Mouse (Mus musculus): ENCODE measurements at regions not wholly inside any gene's neighbourhood (a gene's known extent, or its start where the extent isn't known, plus 50 kb on each side); places are given as distances from the start of the nearest gene placed in this dataset.
"Not testable (repeated sequence)": the region's sequence is repeated elsewhere in the genome, so short reads cannot be mapped to it uniquely, and the experiment has no call there.

- DNase-seq (ENCODE audit: extremely low spot score in 1 of 2, low spot score in 2 of 2), result no peak
- intact Hi-C loops (cut with DNase I), result no loop called here
These were observed 302.4 kb downstream of the Hdgfl1 start for GRCm38 (mm10) chr13:26467526-26467925.

DNA sequence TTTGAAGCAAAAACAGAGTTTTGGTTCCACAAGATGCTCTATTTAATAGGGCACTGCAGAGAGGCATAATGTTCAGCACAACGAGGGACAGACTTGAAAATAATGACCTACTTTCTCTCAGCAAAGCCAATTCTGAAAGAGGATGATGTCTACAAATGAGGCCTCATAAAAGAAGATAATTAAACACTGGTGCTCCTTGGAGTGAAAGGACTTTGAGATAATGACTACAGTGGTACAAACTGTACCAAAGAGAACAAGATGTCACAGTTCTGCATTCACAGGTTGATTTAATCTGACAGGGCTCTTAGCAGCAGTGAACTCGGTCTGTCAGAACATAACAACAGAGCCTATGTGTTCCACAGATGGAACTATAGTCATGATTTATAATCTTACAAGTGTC is 305.4 kb downstream of the Hdgfl1 start:
- intact Hi-C loops (cut with DNase I), result no loop called here
- no peak for DNase-seq (ENCODE audit: extremely low spot score in 1 of 2, low spot score in 2 of 2)

- DNase-seq (ENCODE audit: extremely low spot score in 1 of 2, low spot score in 2 of 2), result no peak
- intact Hi-C loops (cut with DNase I), result no loop called here
These were observed 305.9 kb downstream of the Hdgfl1 start for GRCm38 (mm10) chr13:26464096-26464495.

DNA sequence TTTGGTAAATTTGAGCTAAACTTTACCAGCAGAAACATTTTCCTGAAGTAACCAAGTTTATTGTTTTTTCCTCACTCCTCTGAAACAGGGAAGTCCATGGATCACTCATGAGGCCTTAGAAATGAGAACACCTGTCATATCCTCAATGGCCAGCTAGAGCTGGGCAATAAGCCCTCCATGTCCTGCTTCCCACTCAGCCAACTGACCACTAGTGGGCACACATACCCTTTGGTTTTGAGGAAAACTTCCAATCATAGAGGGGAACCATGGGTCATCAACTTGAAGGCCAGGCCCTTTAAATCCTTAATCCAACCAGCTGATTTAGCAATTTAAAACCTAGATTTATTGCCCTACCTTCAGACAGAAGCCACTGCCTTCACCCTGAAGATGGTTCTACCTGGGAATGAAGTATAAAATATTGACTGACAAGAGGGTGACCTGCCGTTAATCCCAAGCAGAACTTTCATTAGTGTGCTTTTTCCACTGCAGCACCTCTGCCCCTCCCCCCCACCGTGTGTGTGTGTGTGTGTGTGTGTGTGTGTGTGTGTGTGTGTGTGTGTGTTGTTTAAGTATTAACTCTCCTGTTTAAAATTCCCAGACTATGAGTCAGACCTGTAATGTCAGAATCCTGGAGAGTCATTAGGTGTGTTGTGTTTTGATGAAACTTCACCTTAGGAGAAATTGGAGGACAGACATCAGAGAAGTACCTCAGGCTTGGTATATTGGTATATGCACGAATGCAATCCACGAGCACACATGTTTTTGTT is 312.3 kb downstream of the Hdgfl1 start:
- intact Hi-C loops (cut with DNase I), result no loop called here
- no peak for DNase-seq (ENCODE audit: extremely low spot score in 1 of 2, low spot score in 2 of 2)

DNA sequence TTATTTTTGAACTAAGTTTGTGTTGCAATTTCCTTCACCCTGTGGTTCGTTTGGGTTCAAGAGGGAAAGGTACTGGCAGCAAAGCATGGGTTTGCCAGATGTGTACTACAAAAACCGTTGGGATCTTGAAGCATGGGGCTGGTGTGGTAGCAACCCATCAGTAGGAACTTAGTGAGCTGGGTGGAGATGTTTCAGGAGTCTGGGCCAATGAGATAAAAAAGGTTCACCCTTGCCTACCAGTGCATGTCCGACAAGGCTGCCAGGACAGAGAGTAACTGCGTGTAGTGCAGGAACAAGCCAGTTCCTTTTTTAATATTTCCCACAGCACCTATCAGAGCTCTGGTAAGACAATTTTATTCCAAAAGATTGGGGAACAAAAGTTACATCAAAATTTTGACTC is 343.3 kb downstream of the Hdgfl1 start:
- DNase-seq (ENCODE audit: extremely low spot score in 1 of 2, low spot score in 2 of 2), result no peak
- intact Hi-C loops (cut with DNase I), result no loop called here

DNA sequence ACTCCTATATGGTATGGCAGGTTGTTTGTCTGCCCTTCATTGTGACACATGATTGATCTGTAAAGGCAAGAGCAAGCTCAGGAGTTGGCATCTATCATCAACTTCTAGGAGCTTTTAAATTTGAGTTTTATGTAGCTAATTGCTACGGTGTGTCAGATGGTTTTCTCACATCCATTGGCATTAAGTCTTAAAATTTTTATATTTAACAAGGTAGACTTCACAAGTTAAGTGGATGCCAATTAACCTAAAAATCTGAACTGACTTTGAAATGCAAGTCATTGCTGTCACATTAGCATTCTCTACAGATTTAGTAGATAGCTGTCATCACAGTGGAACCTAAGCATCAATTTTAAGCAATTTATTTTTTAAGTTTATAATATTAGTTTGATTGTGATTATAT is 345.5 kb downstream of the Hdgfl1 start:
- intact Hi-C loops (cut with DNase I), result no loop called here
- DNase-seq (ENCODE audit: extremely low spot score in 1 of 2, low spot score in 2 of 2), result no peak

DNA sequence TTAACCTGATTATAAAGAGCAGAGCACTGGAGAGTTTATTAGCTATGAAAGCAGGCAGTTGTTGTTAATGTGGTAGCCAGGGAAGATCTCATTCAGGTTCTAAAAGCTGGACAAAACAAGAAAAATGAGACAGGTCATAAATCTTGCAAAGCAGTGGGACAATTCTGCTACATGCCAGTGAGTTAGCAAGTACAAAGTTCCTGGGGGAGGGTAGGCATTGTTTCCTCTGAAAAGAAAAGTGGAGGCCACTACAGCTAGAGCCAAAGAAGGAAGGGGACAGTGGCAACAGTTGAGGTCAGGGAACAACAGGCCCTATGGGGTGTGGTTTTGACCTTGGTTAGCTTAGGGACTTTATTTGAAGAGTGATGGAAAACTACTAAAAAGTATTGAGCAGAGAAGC is 364.2 kb downstream of the Hdgfl1 start:
- intact Hi-C loops (cut with DNase I), result no loop called here
- DNase-seq (ENCODE audit: extremely low spot score in 1 of 2, low spot score in 2 of 2), result no peak

GRCm38 (mm10) chr13:26404707-26405106 is 365.3 kb downstream of the Hdgfl1 start:
- intact Hi-C loops (cut with DNase I), result no loop called here
- peak in 1 of 2 experiments; percentile 18 for DNase-seq (ENCODE audit: extremely low spot score in 1 of 2, low spot score in 2 of 2)

DNA sequence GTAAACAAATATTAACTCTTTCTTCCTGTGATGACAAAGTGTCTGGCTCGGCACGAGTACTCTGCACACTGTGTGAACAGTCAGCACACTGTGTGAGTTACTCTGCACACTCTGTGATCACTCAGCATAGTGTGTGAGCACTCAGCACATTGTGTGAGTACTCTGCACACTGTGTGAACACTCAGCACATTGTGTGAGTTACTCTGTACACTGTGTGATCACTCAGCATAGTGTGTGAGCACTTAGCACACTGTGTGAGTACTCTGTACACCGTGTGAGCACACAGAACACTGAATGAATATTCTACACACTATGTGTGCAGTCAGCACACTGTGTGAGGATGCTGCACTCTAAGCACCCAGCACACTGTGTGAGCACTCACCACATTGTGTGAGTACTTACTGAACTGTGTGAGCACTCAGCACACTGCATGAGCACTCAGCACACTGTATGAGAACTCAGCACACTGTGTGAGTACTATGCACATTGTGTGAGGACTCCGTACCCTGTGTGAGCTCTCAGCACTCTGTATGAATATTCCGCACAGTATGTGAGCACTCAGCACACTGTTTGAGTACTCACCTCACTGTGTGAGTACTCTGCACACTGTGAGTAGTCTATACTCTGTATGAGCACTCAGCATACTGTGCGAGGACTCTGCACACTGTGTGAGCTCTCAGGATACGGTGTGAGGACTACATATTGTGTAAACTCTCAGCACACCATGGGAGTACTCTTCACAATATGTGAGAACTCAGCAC is 381.9 kb downstream of the Hdgfl1 start:
- DNase-seq (ENCODE audit: extremely low spot score in 1 of 2, low spot score in 2 of 2), result no peak
- intact Hi-C loops (cut with DNase I), result no loop called here

- intact Hi-C loops (cut with DNase I), result no loop called here
- DNase-seq (ENCODE audit: extremely low spot score in 1 of 2, low spot score in 2 of 2), result no peak
These were observed 387.3 kb downstream of the Hdgfl1 start for GRCm38 (mm10) chr13:26382631-26383030.

- intact Hi-C loops (cut with DNase I), result no loop called here
- DNase-seq (ENCODE audit: extremely low spot score in 1 of 2, low spot score in 2 of 2), result peak in 1 of 2 experiments; percentile 19
These were observed 387.8 kb downstream of the Hdgfl1 start for GRCm38 (mm10) chr13:26382154-26382553.

DNA sequence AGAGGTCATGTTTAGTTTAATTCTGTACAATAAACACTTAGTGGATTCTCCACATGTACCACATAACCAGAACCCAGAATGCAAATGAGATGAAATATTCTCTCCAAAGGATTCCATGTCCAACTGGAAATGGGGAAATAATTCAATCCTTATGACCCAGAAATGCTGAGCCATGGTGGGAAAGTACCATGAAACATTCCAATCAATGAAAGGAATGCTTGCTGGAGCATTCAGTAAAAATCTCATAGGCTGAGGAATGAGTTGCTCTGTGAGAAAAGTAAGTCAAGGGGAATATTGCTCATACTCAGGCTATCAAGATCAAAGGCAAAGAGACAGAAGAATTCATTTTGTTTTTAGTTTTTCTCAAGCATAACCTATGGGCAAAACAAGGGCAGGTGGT is 394.4 kb downstream of the Hdgfl1 start:
- DNase-seq (ENCODE audit: extremely low spot score in 1 of 2, low spot score in 2 of 2), result no peak
- intact Hi-C loops (cut with DNase I), result no loop called here

GRCm38 (mm10) chr13:26365911-26366310 is 404.1 kb downstream of the Hdgfl1 start:
- not testable (repeated sequence) for DNase-seq (ENCODE audit: extremely low spot score in 1 of 2, low spot score in 2 of 2)

DNA sequence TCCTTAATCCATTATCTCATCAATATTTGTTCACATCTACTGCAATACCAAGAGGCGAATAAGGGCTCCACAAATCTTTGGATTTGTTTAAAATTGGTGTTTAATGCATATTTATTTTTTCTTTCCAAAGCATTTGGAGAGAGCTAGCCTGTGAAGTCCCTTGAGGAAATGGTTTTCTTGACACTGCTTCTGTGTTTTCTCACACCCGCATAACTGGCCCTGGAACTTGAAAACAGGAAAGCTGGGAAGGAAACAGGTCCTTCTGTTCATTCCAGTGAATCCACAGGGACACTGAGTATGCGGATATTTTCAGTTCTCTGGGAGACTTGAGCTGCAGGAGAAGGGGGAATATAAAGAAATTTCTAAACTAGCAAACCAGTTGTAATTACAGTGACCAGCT is 413.6 kb downstream of the Hdgfl1 start:
- intact Hi-C loops (cut with DNase I), result no loop called here
- no peak for DNase-seq (ENCODE audit: extremely low spot score in 1 of 2, low spot score in 2 of 2)

More at GRCm38 (mm10) chr13:26365911-26366310, 404.1 kb downstream of the Hdgfl1 start:
- intact Hi-C loops (cut with DNase I), result not testable (repeated sequence)

DNA sequence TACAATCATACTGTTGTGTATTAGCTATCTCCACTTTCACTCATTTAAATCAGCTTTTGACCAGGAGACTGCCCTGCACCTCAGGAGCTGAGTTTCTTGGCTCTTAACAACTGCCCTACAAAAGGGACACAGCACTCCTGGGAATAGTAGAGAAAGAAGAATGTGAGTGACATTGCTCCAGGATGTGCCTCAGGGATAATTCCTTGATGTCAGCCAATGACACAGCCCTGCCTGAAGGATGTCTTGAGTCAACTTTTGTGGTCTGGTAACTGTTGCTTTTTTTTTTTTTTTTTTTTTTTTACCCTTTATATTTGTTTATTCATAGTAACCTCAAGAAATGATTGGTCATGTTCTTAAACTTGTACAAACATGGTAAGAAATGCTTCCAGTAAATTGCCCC is 415.5 kb downstream of the Hdgfl1 start:
- intact Hi-C loops (cut with DNase I), result no loop called here
- no peak for DNase-seq (ENCODE audit: extremely low spot score in 1 of 2, low spot score in 2 of 2)

GRCm38 (mm10) chr13:26350510-26350909 is 419.5 kb downstream of the Hdgfl1 start:
- intact Hi-C loops (cut with DNase I), result no loop called here
- no peak for DNase-seq (ENCODE audit: extremely low spot score in 1 of 2, low spot score in 2 of 2)

- no peak for DNase-seq (ENCODE audit: extremely low spot score in 1 of 2, low spot score in 2 of 2)
- intact Hi-C loops (cut with DNase I), result no loop called here
These were observed 431.2 kb downstream of the Hdgfl1 start for GRCm38 (mm10) chr13:26338795-26339194.

- intact Hi-C loops (cut with DNase I), result no loop called here
- DNase-seq (ENCODE audit: extremely low spot score in 1 of 2, low spot score in 2 of 2), result no peak
These were observed 444.9 kb downstream of the Hdgfl1 start for GRCm38 (mm10) chr13:26325066-26325465.

DNA sequence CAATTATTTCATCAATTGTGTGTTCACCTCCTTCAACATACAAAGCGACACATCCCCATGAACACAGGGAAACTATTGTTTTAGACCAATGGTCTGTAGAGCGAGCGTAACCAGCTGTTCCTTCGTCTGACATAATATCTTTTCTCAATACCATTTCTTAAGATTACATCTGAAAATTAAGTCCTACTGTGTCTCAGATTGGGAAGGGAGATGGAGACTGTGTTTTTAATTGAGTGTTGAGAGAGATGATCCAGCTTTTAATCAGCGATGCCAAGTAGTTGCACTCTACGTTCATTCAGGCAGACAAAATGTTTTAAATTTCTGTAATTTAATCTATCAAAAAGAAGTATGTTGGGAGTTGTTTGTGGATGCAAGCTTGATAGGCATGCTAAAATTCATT is 445.3 kb downstream of the Hdgfl1 start:
- intact Hi-C loops (cut with DNase I), result no loop called here
- DNase-seq (ENCODE audit: extremely low spot score in 1 of 2, low spot score in 2 of 2), result no peak

GRCm38 (mm10) chr13:26318557-26318956 is 451.4 kb downstream of the Hdgfl1 start:
- no peak for DNase-seq (ENCODE audit: extremely low spot score in 1 of 2, low spot score in 2 of 2)
- intact Hi-C loops (cut with DNase I), result no loop called here
